ENCODE assay signal across 12 mouse cellular contexts in the genomic region with DNA sequence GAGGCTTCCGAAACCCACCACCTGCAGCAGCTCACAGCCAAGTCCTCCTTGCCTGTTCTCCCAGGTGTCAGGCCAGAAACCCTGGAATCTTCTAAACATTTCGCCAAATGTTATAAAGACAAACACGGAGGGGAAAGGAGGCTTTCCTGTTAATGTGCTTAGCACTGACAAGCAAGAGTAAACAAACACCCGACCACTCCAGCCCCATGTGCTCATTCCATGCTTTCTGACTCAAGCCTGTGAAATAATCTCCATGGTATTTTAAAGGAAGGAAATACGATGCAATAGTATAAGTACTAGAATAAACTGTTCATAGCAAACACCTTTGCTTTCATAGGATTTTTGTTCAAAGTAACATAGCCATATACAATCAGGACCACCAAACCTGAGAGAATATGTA. TPM values are rescaled to one million over a fixed set of nuclear protein-coding genes. Genes with fewer than 3 reads are reported as not detected.
DNase-seq lines count a peak whose midpoint lies in the region; ATAC-seq and TF ChIP-seq lines count a peak whose summit lies in the region.
"Had no signal": no experiment of that assay in that cellular context is flagged by ENCODE, and none has a peak within 500 bp of the region (broad histone marks: within the 10 kb centered on the region; RNA-seq: fewer than 3 reads in every experiment).

No protein-coding gene starts in this region.

- no peak overlapping the region for H3K4me2 ChIP-seq in heart, embryonic 15.5 days
- no peak overlapping the region for H3K4me2 ChIP-seq in hindbrain, embryonic 11.5 days (replicated peaks; ENCODE audit: low read depth, low read length)

- peak overlapping the region; percentile 85 for H3K27ac ChIP-seq in heart, embryonic 15.5 days
- peak overlapping the region; percentile 70; the same call in 1 of the 2 replicates for H3K27ac ChIP-seq in hindbrain, embryonic 11.5 days (ENCODE audit: low read depth, low read length)
- peak overlapping the region; percentile 89 for H3K27ac ChIP-seq in midbrain, embryonic 10.5 days (replicated peaks)

- H3K27me3 ChIP-seq in heart, embryonic 15.5 days, result no peaks in the 10 kb centered on the region
- no peaks in the 10 kb centered on the region for H3K27me3 ChIP-seq in Patski
- no peaks in the 10 kb centered on the region for H3K27me3 ChIP-seq in hindbrain, embryonic 11.5 days (ENCODE audit: control insufficient read depth, insufficient read depth, low read length)
- H3K27me3 ChIP-seq in midbrain, embryonic 10.5 days (ENCODE audit: low read depth, poor library complexity, severe bottlenecking), result no peaks in the 10 kb centered on the region
- H3K27me3 ChIP-seq: CH12.LX had no signal

- in situ Hi-C loops in Patski (cut with MboI; ENCODE audit: low pct_unique_long_range_greater_than_20kb), result no loop called here

- no peak overlapping the region for H3K9ac ChIP-seq in heart, embryonic 15.5 days
- peak overlapping the region; percentile 42; the same call in 1 of the 2 replicates for H3K9ac ChIP-seq in hindbrain, embryonic 11.5 days (ENCODE audit: low read depth, low read length)

- no peak overlapping the region for H3K4me3 ChIP-seq in heart, embryonic 15.5 days
- H3K4me3 ChIP-seq in hindbrain, embryonic 11.5 days (ENCODE audit: low read depth, low read length), result no peak overlapping the region
- no peak overlapping the region for H3K4me3 ChIP-seq in midbrain, embryonic 10.5 days
- H3K4me3 ChIP-seq: erythroblast, embryonic 14.5 days had no signal

- H3K9me3 ChIP-seq in heart, embryonic 15.5 days (replicated peaks), result no peaks in the 10 kb centered on the region
- H3K9me3 ChIP-seq in hindbrain, embryonic 11.5 days (ENCODE audit: control insufficient read depth, low read length), result no peaks in the 10 kb centered on the region
- H3K9me3 ChIP-seq in midbrain, embryonic 10.5 days (replicated peaks), result no peaks in the 10 kb centered on the region

- CTCF ChIA-PET in Patski (lab: Charles Lee), result interaction anchor here (1.0 to 1.8 kb wide), 3 partner anchors 18 to 21 kb away, joined by 3 to 5 read pairs (median 3); no protein-coding TSS in a partner anchor

- 46% methylated on average over 5 of the region's 5 CpGs for WGBS in heart, embryonic 15.5 days
- 63% methylated on average over 5 of the region's 5 CpGs for WGBS in hindbrain, embryonic 11.5 days
- 59% methylated on average over 5 of the region's 5 CpGs for WGBS in midbrain, embryonic 10.5 days

- no peaks in the 10 kb centered on the region for H3K36me3 ChIP-seq in heart, embryonic 15.5 days
- no peaks in the 10 kb centered on the region for H3K36me3 ChIP-seq in hindbrain, embryonic 11.5 days (ENCODE audit: control insufficient read depth, insufficient read depth, low read length)
- H3K36me3 ChIP-seq in midbrain, embryonic 10.5 days, result no peaks in the 10 kb centered on the region

- peaks cover 73% of the 10 kb centered on the region for H3K4me1 ChIP-seq in heart, embryonic 15.5 days (replicated peaks)
- 0 out of 2 replicates have a peak, but pooled peaks cover 2% of the 10 kb centered on the region for H3K4me1 ChIP-seq in hindbrain, embryonic 11.5 days (replicated peaks; ENCODE audit: control insufficient read depth, insufficient read depth, low read length)
- peaks cover 40% of the 10 kb centered on the region for H3K4me1 ChIP-seq in midbrain, embryonic 10.5 days

- no peak for DNase-seq in heart, adult 11 months
- no peak for DNase-seq in Patski (ENCODE audit: low read depth, low spot score)
- no peak for DNase-seq in hindbrain, embryonic 11.5 days (ENCODE audit: low spot score)
- DNase-seq in midbrain, embryonic 10.5 days (ENCODE audit: low spot score), result no peak
- no peak for DNase-seq in ovary, postnatal 14 days (ENCODE audit: low spot score)
- no peak for DNase-seq in embryo, embryonic 9.5 days (ENCODE audit: extremely low spot score)
- no peak for DNase-seq in urinary bladder, postnatal 36 days (ENCODE audit: low spot score in 2 of 2)
- DNase-seq: adrenal gland, postnatal 25 days; kidney, postnatal 25 days had no signal

- no peak for ATAC-seq in heart, embryonic 15.5 days (replicated peaks; ENCODE audit: insufficient number of reproducible peaks, insufficient read depth, low FRiP score, low read depth)
- peak; percentile 18 for ATAC-seq in Patski
- ATAC-seq in hindbrain, embryonic 11.5 days (ENCODE audit: low FRiP score), result no peak

- POLR2A ChIA-PET in Patski (lab: Charles Lee), result interaction anchor here (0.8 to 1.0 kb wide), 2 partner anchors 9 to 35 kb away, joined by 3 read pairs; no protein-coding TSS in a partner anchor

- TF ChIP-seq CTCF in Patski (IDR thresholded peaks at IDR 0.05), result no peak

RNA-seq across cellular contexts. Expression of a gene that starts 38.0 kb away (rescaled TPM):
- polyA plus RNA-seq in heart, embryonic 15.5 days (2015; fragmentation: Nextera tagmentation; extraction: Ambion mirVana), result 37.9 and 53.4 TPM in 2 replicates
- polyA plus RNA-seq in Patski (2021), result 80.5 TPM
- polyA plus RNA-seq in hindbrain, embryonic 11.5 days (2014; fragmentation: Nextera tagmentation; extraction: Ambion mirVana), result 17.2 and 32.3 TPM in 2 replicates
- 7.7 and 8.0 TPM in 2 replicates for polyA plus RNA-seq in midbrain, embryonic 10.5 days (2016; fragmentation: Nextera tagmentation; extraction: Ambion mirVana)
